Mouse (Mus musculus) small intestine, adult 2 months (tissue): Measurements from ENCODE around the gene 4933407L21Rik.

Source experiments
- CTCF ChIP-seq: fragments of 200-500 bp; IDR thresholded peaks from 2 replicates; pipeline ENCODE4 v1.5.1; 2012; ENCODE audit warnings: low read depth, mild to moderate bottlenecking, control low read depth, inconsistent platforms, low read length, moderate library complexity, mixed read lengths; ENCODE audit not compliant: insufficient replicate concordance, insufficient read length; ENCODE audit errors: extremely low read depth
- POLR2A ChIP-seq: fragments of 200-500 bp; IDR thresholded peaks from 2 replicates; pipeline ENCODE4 v1.6.1; 2012; ENCODE audit warnings: low read depth, mild to moderate bottlenecking, control low read depth, inconsistent platforms, low read length, moderate library complexity

GRCm38 (mm10) chr1:85894748-85895360 lies 33.4 kb upstream of the 4933407L21Rik start:
- no peak for TF ChIP-seq CTCF
- TF ChIP-seq POLR2A = no peak
